Mouse (Mus musculus): ENCODE results near the gene Tmed8.

GRCm38 (mm10) chr12:87199973-87200586, at the start of gene Tmed8:
- no peak for TF ChIP-seq CTCF (IDR thresholded peaks at IDR 0.05; ENCODE audit: borderline replicate concordance, control insufficient read depth, extremely low read depth, insufficient read depth, low read length, poor library complexity)
- no peak for TF ChIP-seq POLR2A (IDR thresholded peaks at IDR 0.05; ENCODE audit: control insufficient read depth, extremely low read depth, insufficient read depth, low read length, poor library complexity)

All from thymus, adult 2 months (tissue).